Mouse (Mus musculus) intestine, postnatal 0 days (tissue): ENCODE measurements at regions not wholly inside any gene's neighbourhood (a gene's known extent, or its start where the extent isn't known, plus 50 kb on each side); places are given as distances from the start of the nearest gene placed in this dataset.

ENCODE experiments used
- ATAC-seq: fragments of 200-750 bp; cut with Nextera tagmentation; 2 replicates; pipeline ENCODE4 v1.8.0; 2017; ENCODE audit warnings: mild to moderate bottlenecking, moderate TSS enrichment, moderate library complexity
- H3K27ac ChIP-seq: fragments of 300-500 bp; sonication (generic); 2 replicates; pipeline ENCODE4 v1.5.1; 2014; ENCODE audit warnings: mild to moderate bottlenecking, low read depth, low read length, moderate library complexity
- H3K27me3 ChIP-seq: fragments of 300-500 bp; sonication (generic); replicated peaks from 2 replicates; pipeline ENCODE4 v1.6.1; 2014; ENCODE audit warnings: low read length, mixed read lengths; ENCODE audit not compliant: control insufficient read depth, insufficient read depth
- H3K36me3 ChIP-seq: fragments of 300-500 bp; sonication (generic); 2 replicates; pipeline ENCODE4 v1.6.1; 2014; ENCODE audit warnings: mild to moderate bottlenecking, moderate library complexity; ENCODE audit not compliant: control insufficient read depth, insufficient read depth
- H3K4me1 ChIP-seq: fragments of 300-500 bp; sonication (generic); replicated peaks from 2 replicates; pipeline ENCODE4 v1.6.1; 2014; ENCODE audit warnings: antibody characterized with exemption, low read length, mixed read lengths; ENCODE audit not compliant: control insufficient read depth, insufficient read depth
- H3K4me2 ChIP-seq: fragments of 300-500 bp; sonication (generic); replicated peaks from 2 replicates; pipeline ENCODE4 v1.6.1; 2014; ENCODE audit warnings: low read depth, mild to moderate bottlenecking, moderate library complexity
- H3K4me3 ChIP-seq: fragments of 300-500 bp; sonication (generic); 2 replicates; pipeline ENCODE4 v1.5.1; 2014; ENCODE audit warnings: low read depth, low read length
- H3K9ac ChIP-seq: fragments of 300-500 bp; sonication (generic); 2 replicates; pipeline ENCODE4 v1.6.1; 2014; ENCODE audit warnings: mild to moderate bottlenecking, low read depth, low read length
- H3K9me3 ChIP-seq: fragments of 300-500 bp; sonication (generic); 2 replicates; pipeline ENCODE4 v1.6.1; 2016; ENCODE audit warnings: mixed run types; ENCODE audit not compliant: control insufficient read depth
- CTCF ChIP-seq: sonication (generic); IDR thresholded peaks from 2 replicates; pipeline ENCODE4 v1.5.1; 2016; ENCODE audit warnings: low read depth, mild to moderate bottlenecking, control low read depth, antibody characterized with exemption, moderate library complexity
- WGBS: fragments of 180-500 bp; shearing (Covaris S2); extraction: QIAGEN DNeasy Blood & Tissue Kit; methylation state at CpG from one replicate; pipeline ENCODE4 v1.1.7; 2014; 5-methylcytosine and 5-hydroxymethylcytosine counted together

DNA sequence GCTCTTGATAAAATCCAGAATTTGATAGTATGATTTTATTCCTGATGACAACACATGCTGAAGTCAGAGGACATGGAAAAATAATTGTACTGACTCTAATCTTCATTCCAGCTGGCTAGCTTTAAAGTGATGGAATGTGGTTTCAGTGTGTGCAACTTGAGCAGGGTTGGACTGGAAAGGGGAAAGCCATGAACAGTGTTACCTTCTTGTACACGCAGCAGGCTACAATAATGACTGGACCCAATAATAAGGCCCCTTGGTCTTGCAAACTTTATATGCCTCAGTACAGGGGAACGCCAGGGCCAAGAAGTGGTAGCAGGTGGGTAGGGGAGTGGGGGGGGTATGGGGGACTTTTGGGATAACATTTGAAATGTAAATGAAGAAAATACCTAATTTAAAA is 90.8 kb upstream of the B430305J03Rik start:
- H3K4me1 ChIP-seq, result no peaks in the 10 kb centered on the region
- H3K4me2 ChIP-seq, result no peak overlapping the region
- no peak overlapping the region for H3K9ac ChIP-seq
- no peak for ATAC-seq
- no peak overlapping the region for H3K4me3 ChIP-seq
- WGBS, result 95% methylated on average over 2 of the region's 2 CpGs
- H3K9me3 ChIP-seq, result no peaks in the 10 kb centered on the region
- no peak overlapping the region for H3K27ac ChIP-seq
- H3K36me3 ChIP-seq, result no peaks in the 10 kb centered on the region
- H3K27me3 ChIP-seq, result no peaks in the 10 kb centered on the region
- no peak for TF ChIP-seq CTCF

DNA sequence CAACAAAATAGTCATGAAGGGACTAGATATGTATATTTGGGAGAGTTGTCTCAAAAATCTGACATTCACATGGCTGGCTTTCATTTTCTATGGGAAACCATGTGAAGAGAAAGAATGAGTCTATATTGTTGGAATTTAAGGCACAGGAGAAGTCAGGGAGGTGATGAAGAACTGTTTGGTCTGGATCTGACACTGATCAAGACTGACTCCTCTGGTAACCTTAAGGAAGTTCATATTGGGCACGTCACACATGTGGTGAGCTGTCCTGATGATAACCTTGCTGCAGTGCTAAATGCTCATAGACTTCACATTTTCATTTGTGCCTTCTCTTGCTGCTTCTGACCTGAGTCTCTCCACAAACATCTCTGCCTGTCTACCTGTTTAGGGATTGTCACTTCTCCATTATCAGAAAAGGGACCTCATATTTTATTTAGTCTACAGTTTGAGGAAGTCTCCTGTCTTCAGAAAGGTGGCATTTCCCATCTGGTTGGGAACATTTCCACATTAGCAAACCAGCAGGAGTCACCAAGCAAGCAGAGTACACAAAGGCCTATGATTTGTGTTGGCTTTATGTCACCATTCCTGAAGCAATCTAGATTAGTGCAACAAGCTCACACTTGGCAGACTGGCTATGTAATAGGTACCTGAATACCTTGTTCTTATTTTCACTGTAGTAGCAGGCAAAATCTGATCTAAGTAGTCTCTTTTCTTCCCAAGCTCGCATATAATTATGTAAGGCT is 76.4 kb upstream of the B430305J03Rik start:
- no peak overlapping the region for H3K4me2 ChIP-seq
- no peak overlapping the region for H3K4me3 ChIP-seq
- no peak for ATAC-seq
- H3K27me3 ChIP-seq, result no peaks in the 10 kb centered on the region
- H3K27ac ChIP-seq, result no peak overlapping the region
- TF ChIP-seq CTCF, result no peak
- 78% methylated on average over 2 of the region's 2 CpGs for WGBS
- no peaks in the 10 kb centered on the region for H3K36me3 ChIP-seq
- H3K9ac ChIP-seq, result no peak overlapping the region
- H3K9me3 ChIP-seq, result no peaks in the 10 kb centered on the region
- H3K4me1 ChIP-seq, result no peaks in the 10 kb centered on the region

DNA sequence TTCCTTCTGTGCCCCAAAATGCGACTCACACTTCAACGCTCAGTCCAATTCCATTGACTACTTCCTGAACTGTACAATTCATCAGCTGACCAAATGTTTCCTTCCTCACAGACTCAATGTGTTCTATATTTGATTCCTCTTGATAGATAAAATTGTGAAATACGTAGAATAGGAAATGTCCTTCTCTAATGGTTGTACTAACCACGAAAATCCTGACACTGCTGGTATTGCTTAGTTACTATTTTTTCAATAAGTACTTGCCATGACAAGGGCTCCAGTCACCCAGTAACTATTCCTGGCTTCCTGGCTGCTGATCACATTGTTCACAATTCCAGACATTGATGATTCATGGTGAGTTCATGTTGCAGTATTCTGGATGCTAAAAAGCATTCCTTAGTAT is 75.7 kb upstream of the B430305J03Rik start:
- no peak overlapping the region for H3K9ac ChIP-seq
- no peak overlapping the region for H3K27ac ChIP-seq
- ATAC-seq, result no peak
- no peak for TF ChIP-seq CTCF
- no peaks in the 10 kb centered on the region for H3K27me3 ChIP-seq
- no peaks in the 10 kb centered on the region for H3K9me3 ChIP-seq
- no peak overlapping the region for H3K4me2 ChIP-seq
- WGBS, result 76% methylated on average over 4 of the region's 4 CpGs
- no peaks in the 10 kb centered on the region for H3K36me3 ChIP-seq
- H3K4me3 ChIP-seq, result no peak overlapping the region
- H3K4me1 ChIP-seq, result no peaks in the 10 kb centered on the region

DNA sequence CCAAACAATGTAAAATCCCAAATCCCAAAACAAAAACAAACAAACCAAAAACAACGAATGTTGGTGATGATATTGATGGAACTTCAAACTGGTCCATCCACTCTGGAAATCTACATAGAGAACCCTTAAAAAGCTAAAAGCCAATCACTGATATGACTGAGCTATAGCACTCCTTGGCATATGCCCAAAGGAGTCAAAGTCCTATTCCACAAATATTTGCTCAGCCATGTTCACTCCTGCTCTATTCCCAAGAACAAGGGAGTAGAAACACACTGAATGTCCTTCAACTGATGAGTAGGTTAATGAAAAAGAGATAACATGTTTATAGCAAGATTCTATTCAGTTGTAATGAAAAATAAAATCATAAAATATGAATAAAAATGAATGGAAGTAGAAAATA is 63.0 kb upstream of the B430305J03Rik start:
- H3K27ac ChIP-seq, result no peak overlapping the region
- no peak for ATAC-seq
- WGBS, result 72% methylated on average over 1 of the region's 1 CpGs
- H3K27me3 ChIP-seq, result no peaks in the 10 kb centered on the region
- H3K4me3 ChIP-seq, result no peak overlapping the region
- no peaks in the 10 kb centered on the region for H3K4me1 ChIP-seq
- H3K9me3 ChIP-seq, result no peaks in the 10 kb centered on the region
- no peak overlapping the region for H3K9ac ChIP-seq
- TF ChIP-seq CTCF, result no peak
- no peak overlapping the region for H3K4me2 ChIP-seq
- no peaks in the 10 kb centered on the region for H3K36me3 ChIP-seq

DNA sequence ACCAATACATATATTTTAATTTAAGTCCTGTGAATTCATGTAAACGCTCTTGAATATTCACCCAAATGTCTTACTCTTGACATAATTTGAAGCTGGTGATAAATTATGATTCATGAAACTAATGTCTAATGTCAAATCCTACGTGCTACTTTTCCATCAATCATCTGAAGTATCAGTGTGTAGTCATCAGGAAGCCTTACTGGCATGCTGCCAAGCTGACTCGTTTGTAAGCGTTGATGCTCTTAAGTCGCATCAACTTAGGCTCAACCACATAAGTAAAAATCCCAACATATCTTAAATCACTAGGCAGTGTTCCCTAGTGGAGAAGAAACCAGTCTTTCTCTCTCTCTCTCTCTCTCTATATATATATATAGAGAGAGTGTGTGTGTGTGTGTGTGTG is 58.2 kb upstream of the B430305J03Rik start:
- H3K36me3 ChIP-seq, result no peaks in the 10 kb centered on the region
- no peaks in the 10 kb centered on the region for H3K9me3 ChIP-seq
- no peak for TF ChIP-seq CTCF
- H3K27ac ChIP-seq, result no peak overlapping the region
- 61% methylated on average over 5 of the region's 5 CpGs for WGBS
- H3K27me3 ChIP-seq, result no peaks in the 10 kb centered on the region
- no peak overlapping the region for H3K9ac ChIP-seq
- H3K4me3 ChIP-seq, result no peak overlapping the region
- H3K4me1 ChIP-seq, result no peaks in the 10 kb centered on the region
- ATAC-seq, result no peak
- H3K4me2 ChIP-seq, result no peak overlapping the region

DNA sequence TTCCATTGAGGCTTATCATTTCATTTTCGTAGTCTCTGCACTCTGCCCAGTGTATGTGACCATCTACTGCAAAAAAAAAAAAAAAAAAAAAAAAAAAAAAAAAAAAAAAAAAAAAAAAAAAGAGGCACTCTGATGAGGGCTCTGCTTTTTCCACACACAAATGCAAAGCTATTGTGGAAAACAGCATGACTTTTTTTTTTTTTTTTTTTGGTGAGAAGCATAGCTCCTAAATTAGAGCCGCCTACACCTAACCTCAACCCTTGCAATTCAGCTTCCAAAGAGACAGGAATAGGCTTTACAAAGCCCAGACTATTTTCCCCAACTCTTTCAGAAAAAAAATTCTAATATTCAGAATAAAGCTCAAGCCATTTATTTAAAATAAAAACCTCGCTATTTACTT is 54.0 kb upstream of the B430305J03Rik start:
- no peak overlapping the region for H3K9ac ChIP-seq
- H3K27me3 ChIP-seq, result no peaks in the 10 kb centered on the region
- H3K27ac ChIP-seq, result no peak overlapping the region
- no peaks in the 10 kb centered on the region for H3K9me3 ChIP-seq
- H3K4me2 ChIP-seq, result no peak overlapping the region
- no peaks in the 10 kb centered on the region for H3K4me1 ChIP-seq
- 84% methylated on average over 3 of the region's 3 CpGs for WGBS
- no peaks in the 10 kb centered on the region for H3K36me3 ChIP-seq
- ATAC-seq, result no peak
- H3K4me3 ChIP-seq, result no peak overlapping the region
- no peak for TF ChIP-seq CTCF

DNA sequence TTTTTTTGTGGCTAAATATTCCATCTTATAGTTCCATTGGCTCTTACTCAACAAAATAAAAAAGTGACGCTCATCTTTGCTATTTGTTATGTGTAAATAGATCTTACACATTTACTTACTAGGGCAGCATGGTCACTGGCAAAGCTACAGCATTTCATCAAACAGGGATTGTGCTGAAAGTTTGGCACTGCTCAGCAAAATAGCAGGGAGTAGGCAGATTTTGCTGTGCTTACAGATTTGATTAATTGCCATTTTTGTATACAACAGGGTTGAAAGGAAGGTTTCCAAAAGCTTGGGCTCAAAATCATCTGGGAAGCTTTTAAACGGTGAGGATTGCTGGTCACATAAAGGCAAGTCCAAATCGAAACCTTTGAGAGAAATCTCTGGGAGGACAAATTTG is 52.3 kb upstream of the B430305J03Rik start:
- H3K4me2 ChIP-seq, result no peak overlapping the region
- ATAC-seq, result no peak
- 73% methylated on average over 3 of the region's 3 CpGs for WGBS
- H3K9me3 ChIP-seq, result no peaks in the 10 kb centered on the region
- no peaks in the 10 kb centered on the region for H3K27me3 ChIP-seq
- H3K4me1 ChIP-seq, result no peaks in the 10 kb centered on the region
- H3K36me3 ChIP-seq, result no peaks in the 10 kb centered on the region
- no peak overlapping the region for H3K27ac ChIP-seq
- no peak overlapping the region for H3K4me3 ChIP-seq
- TF ChIP-seq CTCF, result no peak
- H3K9ac ChIP-seq, result no peak overlapping the region
